Mouse (Mus musculus) lung, embryonic 14.5 days (tissue): ENCODE measurements around the gene Tmem242. TPM values are rescaled to one million over a fixed set of nuclear protein-coding genes. Genes with fewer than 3 reads are reported as not detected.
"Not testable (repeated sequence)": the region's sequence is repeated elsewhere in the genome, so short reads cannot be mapped to it uniquely, and the experiment has no call there.

Source experiments
- ATAC-seq: fragments of 200-750 bp; cut with Nextera tagmentation; 2 replicates; pipeline ENCODE4 v1.8.0; 2017; ENCODE audit warnings: mild to moderate bottlenecking, moderate TSS enrichment, moderate library complexity; ENCODE audit not compliant: insufficient read depth
- DNase-seq: peaks from one replicate; pipeline ENCODE4 v3.0.0-alpha.2; 2015
- H3K27ac ChIP-seq: fragments of 300-500 bp; sonication (generic); 2 replicates; pipeline ENCODE4 v1.5.1; 2014; ENCODE audit warnings: low read depth, mild to moderate bottlenecking, moderate library complexity
- H3K27me3 ChIP-seq: fragments of 300-500 bp; sonication (generic); 2 replicates; pipeline ENCODE4 v1.6.1; 2014; ENCODE audit warnings: low read length, control low read depth; ENCODE audit not compliant: insufficient read depth
- H3K36me3 ChIP-seq: fragments of 300-500 bp; sonication (generic); 2 replicates; pipeline ENCODE4 v1.6.1; 2014; ENCODE audit warnings: control low read depth; ENCODE audit not compliant: insufficient read depth
- H3K4me1 ChIP-seq: fragments of 300-500 bp; sonication (generic); 2 replicates; pipeline ENCODE4 v1.6.1; 2014; ENCODE audit warnings: antibody characterized with exemption, control low read depth; ENCODE audit not compliant: insufficient read depth
- H3K4me2 ChIP-seq: fragments of 300-500 bp; sonication (generic); 2 replicates; pipeline ENCODE4 v1.6.1; 2014; ENCODE audit warnings: mild to moderate bottlenecking
- H3K4me3 ChIP-seq: fragments of 300-500 bp; sonication (generic); 2 replicates; pipeline ENCODE4 v1.5.1; 2014; ENCODE audit warnings: low read depth, low read length
- H3K9ac ChIP-seq: fragments of 300-500 bp; sonication (generic); 2 replicates; pipeline ENCODE4 v1.6.1; 2014
- H3K9me3 ChIP-seq: fragments of 300-500 bp; sonication (generic); 2 replicates; pipeline ENCODE4 v1.6.1; 2016; ENCODE audit warnings: low read depth, low read length, control low read depth
- CTCF ChIP-seq: IDR thresholded peaks from 2 replicates; pipeline ENCODE4 v1.5.1; 2016; ENCODE audit warnings: antibody characterized with exemption, low read depth
- WGBS: fragments of 180-500 bp; shearing (Covaris S2); extraction: QIAGEN DNeasy Blood & Tissue Kit; methylation state at CpG from one replicate; pipeline ENCODE4 v1.1.7; 2014; 5-methylcytosine and 5-hydroxymethylcytosine counted together
- polyA plus RNA-seq: library from polyadenylated mRNA; unstranded; fragments of >200 nt; fragmentation: Nextera tagmentation; extraction: Ambion mirVana; gene quantifications from 2 replicates; pipeline ENCODE4 v1.2.1, GENCODE M21; 2014

The Tmem242 gene
- polyA plus RNA-seq, 1 experiment from 2014 or later, result 127 TPM

DNA sequence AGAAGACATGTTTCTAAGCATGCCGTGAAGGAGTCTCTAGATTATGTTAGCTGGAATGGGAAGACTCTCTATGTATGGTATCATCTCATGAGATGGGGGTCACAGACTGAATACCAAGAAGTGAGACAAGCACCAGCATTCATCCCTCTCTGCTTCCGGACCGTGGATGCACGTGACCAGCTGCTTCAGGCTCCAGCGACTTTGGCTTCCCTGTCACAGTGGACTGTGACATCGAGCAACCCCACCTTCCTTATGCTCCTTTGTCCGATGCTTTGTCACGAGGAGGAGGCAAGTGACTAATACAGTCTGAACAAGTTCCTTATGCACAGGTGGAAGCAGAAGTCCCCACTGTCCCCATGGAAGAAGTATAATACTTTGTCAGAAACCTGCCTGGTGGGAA, 26.7 kb upstream of the Tmem242 start:
- H3K27me3 ChIP-seq, result no peaks in the 10 kb centered on the region
- no peak overlapping the region for H3K4me3 ChIP-seq
- DNase-seq (no peak), ATAC-seq (no peak)
- WGBS, result 79% methylated on average over 8 of the region's 8 CpGs
- H3K9ac ChIP-seq, result no peak overlapping the region
- H3K4me1 ChIP-seq, result no peaks in the 10 kb centered on the region
- H3K27ac ChIP-seq, result no peak overlapping the region
- no peak overlapping the region for H3K4me2 ChIP-seq
- no peak for TF ChIP-seq CTCF
- no peaks in the 10 kb centered on the region for H3K9me3 ChIP-seq
- H3K36me3 ChIP-seq, result no peaks in the 10 kb centered on the region

DNA sequence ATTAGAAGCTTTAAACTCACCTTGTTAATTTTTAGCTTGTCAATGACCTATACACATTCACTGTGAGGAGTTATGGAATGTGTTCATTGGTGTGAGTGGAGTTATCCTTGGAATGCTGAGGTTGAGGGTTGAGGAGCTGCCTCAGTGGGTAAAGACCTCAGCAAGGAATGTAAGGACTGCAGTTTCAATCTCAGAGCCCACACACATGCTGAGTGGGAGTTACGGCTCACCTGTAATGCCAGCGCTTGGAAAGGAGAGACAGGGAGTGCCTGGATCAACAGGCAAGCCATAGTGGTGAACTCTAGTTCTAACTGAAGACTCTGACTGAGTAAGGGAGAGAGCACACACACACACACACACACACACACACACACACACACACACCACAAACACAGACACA, 23.9 kb upstream of the Tmem242 start:
- no peak overlapping the region for H3K9ac ChIP-seq
- no peaks in the 10 kb centered on the region for H3K36me3 ChIP-seq
- DNase-seq (peak; percentile 3), ATAC-seq (peak; percentile 47; the same call in 1 of the 2 replicates)
- no peaks in the 10 kb centered on the region for H3K27me3 ChIP-seq
- no peak overlapping the region for H3K27ac ChIP-seq
- WGBS, result 73% methylated on average over 2 of the region's 2 CpGs
- no peaks in the 10 kb centered on the region for H3K9me3 ChIP-seq
- no peak for TF ChIP-seq CTCF
- H3K4me1 ChIP-seq, result no peaks in the 10 kb centered on the region
- no peak overlapping the region for H3K4me3 ChIP-seq
- H3K4me2 ChIP-seq, result no peak overlapping the region

DNA sequence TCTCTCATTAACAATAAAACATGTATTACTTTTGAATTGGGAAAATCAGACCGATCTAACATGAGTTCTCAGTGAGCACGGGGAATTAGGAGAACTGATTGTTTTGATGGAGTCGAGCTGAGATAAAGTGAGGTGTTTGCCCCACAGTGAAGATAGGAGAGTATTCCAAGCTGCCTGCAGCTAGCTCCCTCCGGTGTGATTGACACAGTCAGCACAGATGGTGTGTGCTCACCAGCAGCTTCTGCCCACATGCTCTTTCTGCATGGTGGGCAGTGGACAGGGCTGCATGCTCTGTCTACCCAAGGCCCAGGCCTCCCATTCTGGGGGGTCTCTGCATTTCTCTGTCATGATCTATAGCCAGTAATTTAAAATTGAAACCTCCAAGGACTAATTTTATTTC, 13.6 kb upstream of the Tmem242 start:
- WGBS, result 63% methylated on average over 4 of the region's 4 CpGs

DNA sequence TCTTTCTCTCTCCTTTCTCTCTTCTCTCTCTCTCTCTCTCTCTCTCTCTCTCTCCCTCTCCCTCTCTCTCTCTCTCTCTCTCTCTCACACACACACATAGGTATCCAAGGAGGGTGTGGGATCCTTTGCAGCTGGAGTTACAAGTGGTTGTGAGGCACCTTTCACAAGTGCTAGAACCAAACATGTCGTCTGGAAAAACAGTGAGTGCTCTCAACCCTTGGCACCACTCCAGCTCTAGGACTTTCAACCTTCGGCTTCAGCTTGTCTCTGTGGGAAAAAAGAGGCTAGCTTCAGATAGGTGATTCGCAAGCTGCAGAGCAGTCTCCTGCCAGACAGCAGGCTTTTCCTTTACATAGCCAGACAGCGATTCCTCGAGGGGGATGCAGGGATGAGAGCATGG, 3.7 kb upstream of the Tmem242 start:
- 24% methylated on average over 5 of the region's 5 CpGs for WGBS
- Histone ChIP-seq H3K9me3 (no peaks in the 10 kb centered on the region), H3K27me3 (no peaks in the 10 kb centered on the region), H3K4me1 (no peaks in the 10 kb centered on the region), H3K36me3 (no peaks in the 10 kb centered on the region), H3K4me2 (no peak overlapping the region), H3K4me3 (no peak overlapping the region), H3K27ac (no peak overlapping the region), H3K9ac (no peak overlapping the region)
- no peak for TF ChIP-seq CTCF
- peak; percentile 67 for DNase-seq
- no peak for ATAC-seq

More for the DNA sequence above, 13.6 kb upstream of the Tmem242 start:
- Histone ChIP-seq H3K36me3 (no peaks in the 10 kb centered on the region), H3K9ac (no peak overlapping the region), H3K9me3 (no peaks in the 10 kb centered on the region), H3K4me3 (no peak overlapping the region), H3K27ac (no peak overlapping the region), H3K4me2 (no peak overlapping the region), H3K27me3 (no peaks in the 10 kb centered on the region), H3K4me1 (no peaks in the 10 kb centered on the region)
- ATAC-seq, result no peak
- no peak for TF ChIP-seq CTCF
- no peak for DNase-seq

DNA sequence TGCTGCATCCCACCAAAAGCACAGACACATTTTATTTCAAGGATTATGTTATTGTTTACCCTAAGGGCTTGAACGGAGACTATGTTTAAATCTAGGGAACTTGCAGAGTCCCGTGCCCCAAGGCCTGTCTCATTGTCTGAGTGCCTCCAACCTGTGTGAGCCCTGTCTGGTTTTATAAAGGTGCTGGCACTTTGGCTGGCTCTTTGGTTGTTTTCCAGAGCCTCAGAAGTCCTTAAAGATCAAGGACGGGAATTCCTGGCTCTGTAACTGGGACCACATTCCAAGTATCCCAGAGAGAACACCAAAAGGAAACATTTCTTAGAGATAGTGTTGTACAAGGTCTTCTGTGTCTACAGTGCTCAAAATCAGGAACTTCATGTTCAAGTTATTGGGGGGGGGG, 3.2 kb upstream of the Tmem242 start:
- no peaks in the 10 kb centered on the region for H3K9me3 ChIP-seq
- no peaks in the 10 kb centered on the region for H3K4me1 ChIP-seq
- peak; percentile 10 for DNase-seq

DNA sequence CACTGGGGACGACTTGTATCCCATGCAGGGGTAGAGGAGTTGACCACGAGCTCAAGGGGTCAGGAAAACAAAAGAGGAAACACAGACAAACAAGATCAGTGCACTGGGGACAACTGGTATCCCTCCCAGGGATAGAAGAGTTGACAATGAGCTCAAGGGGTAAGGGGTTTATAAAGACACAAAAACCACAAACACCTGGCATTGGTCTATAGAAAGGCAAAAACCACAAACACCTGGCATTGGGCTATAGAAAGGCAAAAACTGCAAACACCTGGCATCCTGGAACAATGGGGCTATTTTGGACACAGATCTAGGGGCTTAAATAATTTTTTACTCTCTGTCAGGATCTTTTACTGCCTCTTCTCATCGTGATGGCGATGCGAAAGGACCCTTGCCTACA, 2.3 kb upstream of the Tmem242 start:
- H3K36me3 ChIP-seq, H3K27me3 ChIP-seq, H3K4me1 ChIP-seq, H3K9ac ChIP-seq, ATAC-seq, H3K4me3 ChIP-seq, H3K9me3 ChIP-seq, H3K4me2 ChIP-seq, DNase-seq, H3K27ac ChIP-seq: not testable (repeated sequence)
- 73% methylated on average over 5 of the region's 5 CpGs for WGBS

More for the DNA sequence above, 3.2 kb upstream of the Tmem242 start:
- Histone ChIP-seq H3K27ac (no peak overlapping the region), H3K27me3 (no peaks in the 10 kb centered on the region), H3K9ac (no peak overlapping the region), H3K4me2 (no peak overlapping the region), H3K4me3 (no peak overlapping the region), H3K36me3 (no peaks in the 10 kb centered on the region)
- WGBS, result 44% methylated on average over 3 of the region's 3 CpGs
- no peak for ATAC-seq
- TF ChIP-seq CTCF, result no peak

DNA sequence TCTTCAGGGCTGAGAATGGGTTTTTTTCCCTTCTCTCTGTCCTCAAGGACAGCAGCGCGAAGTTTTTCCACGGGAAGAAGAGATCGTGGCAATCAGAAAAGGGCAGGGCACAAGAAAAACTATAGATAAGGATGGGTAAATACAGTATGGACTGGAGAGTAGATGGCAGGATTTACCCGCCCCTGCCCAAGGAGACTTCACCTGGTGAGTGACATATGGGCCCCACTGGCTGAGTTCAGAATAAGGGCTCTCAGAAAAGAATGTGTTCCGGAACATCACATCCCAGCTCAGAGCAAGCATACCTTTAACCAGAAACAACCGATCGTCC, 264 bp downstream of the Tmem242 start:
- under 1% methylated on average over 8 of the region's 8 CpGs for WGBS
- ATAC-seq (peak; percentile 62), DNase-seq (no peak)
- Histone ChIP-seq H3K9ac (peak overlapping the region; percentile 70), H3K4me2 (peak overlapping the region; percentile 68), H3K4me3 (peak overlapping the region; percentile 57), H3K4me1 (no peaks in the 10 kb centered on the region), H3K27ac (no peak overlapping the region), H3K27me3 (no peaks in the 10 kb centered on the region), H3K9me3 (no peaks in the 10 kb centered on the region), H3K36me3 (peaks cover 11% of the 10 kb centered on the region)
- no peak for TF ChIP-seq CTCF

DNA sequence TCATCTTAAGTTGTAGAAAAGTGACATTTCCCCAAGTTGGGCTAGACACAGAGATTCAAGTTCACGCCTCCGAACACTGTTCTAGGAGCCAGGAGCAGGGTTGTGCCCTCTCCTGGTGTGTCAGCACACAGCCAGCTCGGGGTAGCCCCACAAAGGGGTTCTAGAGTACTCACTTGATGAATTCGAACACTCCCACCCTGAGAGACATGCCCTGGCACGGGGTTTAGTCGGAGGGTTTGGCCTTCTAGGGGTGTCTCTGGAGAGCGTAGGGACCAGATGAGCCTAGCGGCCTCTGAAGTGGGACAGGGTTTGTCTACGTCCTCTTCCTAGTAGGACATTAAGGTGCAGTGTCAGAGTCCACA, 10.3 kb downstream of the Tmem242 start:
- no peak overlapping the region for H3K4me2 ChIP-seq
- peaks cover 34% of the 10 kb centered on the region for H3K36me3 ChIP-seq
- no peak for TF ChIP-seq CTCF
- H3K4me3 ChIP-seq, result no peak overlapping the region
- no peak overlapping the region for H3K9ac ChIP-seq
- H3K27me3 ChIP-seq, result no peaks in the 10 kb centered on the region
- H3K27ac ChIP-seq, result no peak overlapping the region
- WGBS, result 77% methylated on average over 9 of the region's 9 CpGs
- ATAC-seq, result peak; percentile 46; the same call in 1 of the 2 replicates
- H3K4me1 ChIP-seq, result no peaks in the 10 kb centered on the region
- no peak for DNase-seq
- H3K9me3 ChIP-seq, result no peaks in the 10 kb centered on the region
